Mouse (Mus musculus) ZHBTc4 (cell line): ENCODE results near the gene Haus4.

ENCODE experiments used
- DNase-seq: peaks from one replicate; pipeline ENCODE4 v3.0.0-alpha.2; 2011; ENCODE audit warnings: low read depth, low spot score

Gene Haus4

GRCm38 (mm10) chr14:54553975-54554769, at the start of gene Haus4:
Gene Haus4, minus strand, starts transcription at chr14:54554616.
- peak; percentile 98 for DNase-seq

GRCm38 (mm10) chr14:54603686-54604085, 49.3 kb upstream of the Haus4 start:
- DNase-seq, result no peak

GRCm38 (mm10) chr14:54603038-54603654, 48.7 kb upstream of the Haus4 start:
- DNase-seq, result peak; percentile 99

- peak; percentile 32 for DNase-seq
These were observed 48.2 kb upstream of the Haus4 start for GRCm38 (mm10) chr14:54602613-54603012.

GRCm38 (mm10) chr14:54601601-54602000, 47.2 kb upstream of the Haus4 start:
- DNase-seq, result no peak

- peak; percentile 87 for DNase-seq
These were observed 42.7 kb upstream of the Haus4 start for GRCm38 (mm10) chr14:54597084-54597483.

- DNase-seq, result no peak
These were observed 40.4 kb upstream of the Haus4 start for GRCm38 (mm10) chr14:54594631-54595414.

- peak; percentile 73 for DNase-seq
These were observed 39.6 kb upstream of the Haus4 start for GRCm38 (mm10) chr14:54594055-54594454.

GRCm38 (mm10) chr14:54592319-54592934, 38.0 kb upstream of the Haus4 start:
- no peak for DNase-seq

GRCm38 (mm10) chr14:54591056-54591455, 36.6 kb upstream of the Haus4 start:
- peak; percentile 58 for DNase-seq

GRCm38 (mm10) chr14:54583681-54584338, 29.4 kb upstream of the Haus4 start:
- DNase-seq, result peak; percentile 80

GRCm38 (mm10) chr14:54582536-54582935, 28.1 kb upstream of the Haus4 start:
- DNase-seq, result no peak

GRCm38 (mm10) chr14:54579638-54580037, 25.2 kb upstream of the Haus4 start:
- DNase-seq, result peak; percentile 53

- peak; percentile 75 for DNase-seq
These were observed 23.6 kb upstream of the Haus4 start for GRCm38 (mm10) chr14:54578063-54578462.

- DNase-seq, result peak; percentile 96
These were observed 22.9 kb upstream of the Haus4 start, which contains the start of gene Ajuba for GRCm38 (mm10) chr14:54577089-54577982. Gene Ajuba, minus strand, starts transcription at chr14:54577558.

GRCm38 (mm10) chr14:54576241-54577088, 22.0 kb upstream of the Haus4 start:
- peak; percentile 47 for DNase-seq

GRCm38 (mm10) chr14:54575631-54576030, 21.2 kb upstream of the Haus4 start:
- DNase-seq, result peak; percentile 99

GRCm38 (mm10) chr14:54575031-54575430, 20.6 kb upstream of the Haus4 start:
- DNase-seq, result no peak

GRCm38 (mm10) chr14:54574253-54574652, 19.8 kb upstream of the Haus4 start:
- DNase-seq, result no peak
